Mouse (Mus musculus) activated CD4-positive, CD25-positive, alpha-beta regulatory T cell, adult 4 months (primary cell): ENCODE data around the gene Lins1. TPM values are rescaled to one million over a fixed set of nuclear protein-coding genes. Genes with fewer than 3 reads are reported as not detected.

Experiments
- ATAC-seq: one replicate; pipeline ENCODE4 v1.8.0; 2017
- polyA plus RNA-seq, 2 experiments: library from polyadenylated mRNA; unstranded; fragments of 100-300 nt; shearing (Covaris generic); gene quantifications; one replicate each; pipeline ENCODE4 v1.2.1; 2017

Gene Lins1
- polyA plus RNA-seq, 2 experiments from 2014 or later, result 9.1 to 9.2 TPM

- ATAC-seq, result no peak
Measured at GRCm38 (mm10) chr7:66733882-66734281, 44.2 kb downstream of the Lins1 start.

GRCm38 (mm10) chr7:66734466-66734865, 44.8 kb downstream of the Lins1 start:
- ATAC-seq, result no peak

GRCm38 (mm10) chr7:66734993-66735392, 45.3 kb downstream of the Lins1 start:
- ATAC-seq, result no peak

GRCm38 (mm10) chr7:66737418-66737817, 47.7 kb downstream of the Lins1 start:
- ATAC-seq, result no peak

- no peak for ATAC-seq
Measured at GRCm38 (mm10) chr7:66741008-66741407, 51.3 kb downstream of the Lins1 start.

- ATAC-seq, result no peak
Measured at GRCm38 (mm10) chr7:66741412-66741811, 51.7 kb downstream of the Lins1 start.

GRCm38 (mm10) chr7:66743377-66743781, 53.7 kb downstream of the Lins1 start, which contains the start of gene Cers3:
Cers3 (plus strand) TSS chr7:66743504.
- no peak for ATAC-seq

- ATAC-seq, result no peak
Measured at GRCm38 (mm10) chr7:66746972-66747371, 57.3 kb downstream of the Lins1 start.

- no peak for ATAC-seq
Measured at GRCm38 (mm10) chr7:66749998-66750397, 60.3 kb downstream of the Lins1 start.

GRCm38 (mm10) chr7:66753816-66754215, 64.1 kb downstream of the Lins1 start:
- ATAC-seq, result no peak

- no peak for ATAC-seq
Measured at GRCm38 (mm10) chr7:66755611-66756010, 65.9 kb downstream of the Lins1 start.

Other genes starting within 250 kb of the Lins1 start
- gene Asb7, start 293 bp upstream of the Lins1 start, polyA plus RNA-seq, result 1 to 10 TPM; 8.1 to 8.5 TPM
- not detected for gene Cers3, start 53.6 kb downstream of the Lins1 start, polyA plus RNA-seq
- gene Adamts17, start 149.8 kb downstream of the Lins1 start, polyA plus RNA-seq, result under 1 TPM; 0.14 to 0.21 TPM